Mouse (Mus musculus) forebrain, embryonic 10.5 days (tissue): ENCODE data around the gene Mov10l1. TPM values are rescaled to one million over a fixed set of nuclear protein-coding genes. Genes with fewer than 3 reads are reported as not detected.

Source experiments
- DNase-seq: peaks from one replicate; pipeline ENCODE4 v3.0.0-alpha.2; 2017; ENCODE audit warnings: low spot score; ENCODE audit errors: extremely low spot score
- H3K27ac ChIP-seq: fragments of 300-500 bp; sonication (generic); 2 replicates; pipeline ENCODE4 v1.5.1; 2016; ENCODE audit warnings: mild to moderate bottlenecking
- H3K27me3 ChIP-seq: fragments of 300-500 bp; sonication (generic); 2 replicates; pipeline ENCODE4 v1.6.1; 2016; ENCODE audit warnings: mild to moderate bottlenecking; ENCODE audit not compliant: poor library complexity, severe bottlenecking
- H3K36me3 ChIP-seq: fragments of 300-500 bp; sonication (generic); replicated peaks from 2 replicates; pipeline ENCODE4 v1.6.1; 2016; ENCODE audit warnings: mild to moderate bottlenecking, moderate library complexity
- H3K4me1 ChIP-seq: fragments of 300-500 bp; sonication (generic); 2 replicates; pipeline ENCODE4 v1.6.1; 2016
- H3K4me3 ChIP-seq: fragments of 300-500 bp; sonication (generic); 2 replicates; pipeline ENCODE4 v1.5.1; 2016; ENCODE audit warnings: mild to moderate bottlenecking, moderate library complexity
- H3K9me3 ChIP-seq: fragments of 300-500 bp; sonication (generic); 2 replicates; pipeline ENCODE4 v1.6.1; 2016; ENCODE audit warnings: mild to moderate bottlenecking, moderate library complexity
- WGBS: fragments of 180-500 bp; shearing (Covaris S2); methylation state at CpG from one replicate; pipeline ENCODE4 v1.1.7; 2016; 5-methylcytosine and 5-hydroxymethylcytosine counted together
- polyA plus RNA-seq: library from polyadenylated mRNA; unstranded; fragments of >200 nt; fragmentation: Nextera tagmentation; extraction: Ambion mirVana; gene quantifications from 2 replicates; pipeline ENCODE4 v1.2.1, GENCODE M21; 2016

Mov10l1 gene
- polyA plus RNA-seq, 1 experiment from 2014 or later, result not detected

- 78% methylated on average over 5 of the region's 5 CpGs for WGBS
- no peak for DNase-seq
Observed at GRCm38 (mm10) chr15:89044381-89044780, 61.7 kb downstream of the Mov10l1 start.

GRCm38 (mm10) chr15:89046356-89046755 lies 63.6 kb downstream of the Mov10l1 start:
- DNase-seq, result no peak

More at GRCm38 (mm10) chr15:89044381-89044780, 61.7 kb downstream of the Mov10l1 start:
- no peak overlapping the region for H3K4me3 ChIP-seq
- no peak overlapping the region for H3K27ac ChIP-seq
- no peaks in the 10 kb centered on the region for H3K27me3 ChIP-seq
- H3K4me1 ChIP-seq, result no peaks in the 10 kb centered on the region
- no peaks in the 10 kb centered on the region for H3K36me3 ChIP-seq
- H3K9me3 ChIP-seq, result peaks cover 12% of the 10 kb centered on the region

GRCm38 (mm10) chr15:89054666-89055065 lies 72.0 kb downstream of the Mov10l1 start:
- no peaks in the 10 kb centered on the region for H3K36me3 ChIP-seq
- 89% methylated on average over 7 of the region's 7 CpGs for WGBS
- H3K4me3 ChIP-seq, result no peak overlapping the region
- peaks cover 34% of the 10 kb centered on the region for H3K27me3 ChIP-seq
- H3K9me3 ChIP-seq, result no peaks in the 10 kb centered on the region
- no peak overlapping the region for H3K27ac ChIP-seq
- DNase-seq, result no peak
- H3K4me1 ChIP-seq, result peaks cover 9% of the 10 kb centered on the region

More at GRCm38 (mm10) chr15:89046356-89046755, 63.6 kb downstream of the Mov10l1 start:
- no peaks in the 10 kb centered on the region for H3K4me1 ChIP-seq
- no peak overlapping the region for H3K4me3 ChIP-seq
- no peak overlapping the region for H3K27ac ChIP-seq
- H3K9me3 ChIP-seq, result peaks cover 12% of the 10 kb centered on the region
- no peaks in the 10 kb centered on the region for H3K36me3 ChIP-seq
- WGBS, result 83% methylated on average over 4 of the region's 4 CpGs
- H3K27me3 ChIP-seq, result no peaks in the 10 kb centered on the region

- Histone ChIP-seq H3K9me3 (no peaks in the 10 kb centered on the region), H3K27ac (0 out of 2 replicates have a peak overlapping the region, but pooled peaks have one; percentile 88), H3K27me3 (peaks cover 74% of the 10 kb centered on the region), H3K4me1 (peaks cover 17% of the 10 kb centered on the region), H3K4me3 (peak overlapping the region; percentile 79), H3K36me3 (no peaks in the 10 kb centered on the region)
- WGBS, result 26% methylated on average over 6 of the region's 6 CpGs
- no peak for DNase-seq
Observed at GRCm38 (mm10) chr15:89058736-89059135, 76.0 kb downstream of the Mov10l1 start.

- peaks cover 17% of the 10 kb centered on the region for H3K4me1 ChIP-seq
- H3K27ac ChIP-seq, result peak within 1 kb of the TSS; percentile 88
- DNase-seq, result no peak
- H3K4me3 ChIP-seq, result peak within 1 kb of the TSS; percentile 79
- H3K27me3 ChIP-seq, result peaks cover 77% of the 10 kb centered on the region
- H3K9me3 ChIP-seq, result no peaks in the 10 kb centered on the region
- WGBS, result 1% methylated on average over 36 of the region's 57 CpGs
- H3K36me3 ChIP-seq, result no peaks in the 10 kb centered on the region
Observed at GRCm38 (mm10) chr15:89059161-89059931, 76.6 kb downstream of the Mov10l1 start, which contains the start of gene Panx2. TSS of gene Panx2 (plus strand) at chr15:89059734.

GRCm38 (mm10) chr15:89060032-89060681 lies 77.4 kb downstream of the Mov10l1 start:
- Histone ChIP-seq H3K4me3 (peak overlapping the region; percentile 79), H3K36me3 (no peaks in the 10 kb centered on the region), H3K27ac (peak overlapping the region; percentile 88), H3K27me3 (peaks cover 80% of the 10 kb centered on the region), H3K4me1 (peaks cover 17% of the 10 kb centered on the region), H3K9me3 (no peaks in the 10 kb centered on the region)
- WGBS, result 1% methylated on average over 45 of the region's 48 CpGs
- peak; percentile 60 for DNase-seq

GRCm38 (mm10) chr15:89060811-89061460 lies 78.2 kb downstream of the Mov10l1 start:
- H3K9me3 ChIP-seq, result no peaks in the 10 kb centered on the region
- peaks cover 17% of the 10 kb centered on the region for H3K4me1 ChIP-seq
- no peak overlapping the region for H3K27ac ChIP-seq
- H3K36me3 ChIP-seq, result no peaks in the 10 kb centered on the region
- DNase-seq, result no peak
- 86% methylated on average over 12 of the region's 12 CpGs for WGBS
- peaks cover 88% of the 10 kb centered on the region for H3K27me3 ChIP-seq
- peak overlapping the region; percentile 79; the same call in 1 of the 2 replicates for H3K4me3 ChIP-seq

- DNase-seq, result no peak
- peaks cover 17% of the 10 kb centered on the region for H3K4me1 ChIP-seq
- H3K27ac ChIP-seq, result no peak overlapping the region
- no peaks in the 10 kb centered on the region for H3K9me3 ChIP-seq
- WGBS, result 91% methylated on average over 6 of the region's 6 CpGs
- no peak overlapping the region for H3K4me3 ChIP-seq
- H3K36me3 ChIP-seq, result no peaks in the 10 kb centered on the region
- peaks cover 95% of the 10 kb centered on the region for H3K27me3 ChIP-seq
Observed at GRCm38 (mm10) chr15:89061761-89062517, 79.2 kb downstream of the Mov10l1 start.

GRCm38 (mm10) chr15:89062518-89062910 lies 79.8 kb downstream of the Mov10l1 start:
- H3K27me3 ChIP-seq, result peaks cover 95% of the 10 kb centered on the region
- WGBS, result 96% methylated on average over 5 of the region's 5 CpGs
- DNase-seq, result no peak
- no peaks in the 10 kb centered on the region for H3K36me3 ChIP-seq
- H3K4me3 ChIP-seq, result no peak overlapping the region
- peaks cover 21% of the 10 kb centered on the region for H3K4me1 ChIP-seq
- no peaks in the 10 kb centered on the region for H3K9me3 ChIP-seq
- H3K27ac ChIP-seq, result no peak overlapping the region

- Histone ChIP-seq H3K4me1 (peaks cover 26% of the 10 kb centered on the region), H3K27ac (no peak overlapping the region), H3K4me3 (no peak overlapping the region), H3K27me3 (peaks cover 95% of the 10 kb centered on the region), H3K36me3 (no peaks in the 10 kb centered on the region), H3K9me3 (no peaks in the 10 kb centered on the region)
- DNase-seq, result no peak
- WGBS, result 81% methylated on average over 7 of the region's 7 CpGs
Observed at GRCm38 (mm10) chr15:89063001-89063400, 80.3 kb downstream of the Mov10l1 start.

- no peak for DNase-seq
- WGBS, result 83% methylated on average over 6 of the region's 6 CpGs
- Histone ChIP-seq H3K4me1 (peaks cover 29% of the 10 kb centered on the region), H3K9me3 (no peaks in the 10 kb centered on the region), H3K27ac (no peak overlapping the region), H3K4me3 (no peak overlapping the region), H3K27me3 (peaks cover 95% of the 10 kb centered on the region), H3K36me3 (no peaks in the 10 kb centered on the region)
Observed at GRCm38 (mm10) chr15:89063536-89063935, 80.8 kb downstream of the Mov10l1 start.

GRCm38 (mm10) chr15:89064891-89065290 lies 82.2 kb downstream of the Mov10l1 start:
- no peak for DNase-seq
- Histone ChIP-seq H3K27ac (no peak overlapping the region), H3K4me3 (no peak overlapping the region), H3K9me3 (no peaks in the 10 kb centered on the region), H3K4me1 (peaks cover 25% of the 10 kb centered on the region), H3K27me3 (peaks cover 95% of the 10 kb centered on the region), H3K36me3 (no peaks in the 10 kb centered on the region)
- 91% methylated on average over 5 of the region's 5 CpGs for WGBS
